Mouse (Mus musculus): ENCODE data around the gene Bmp7. TPM values are rescaled to one million over a fixed set of nuclear protein-coding genes. Genes with fewer than 3 reads are reported as not detected.

Bmp7 gene
- polyA plus RNA-seq, 1 experiment from 2014 or later: 17.3 TPM

- WGBS: 84% methylated on average over 9 of the region's 10 CpGs
- peaks cover 4% of the 10 kb centered on the region; the same call in 1 of the 2 replicates for H3K27me3 ChIP-seq (ENCODE audit: control insufficient read depth, insufficient read depth, low read length)
- ATAC-seq (ENCODE audit: low FRiP score): no peak
- H3K4me1 ChIP-seq (ENCODE audit: control insufficient read depth, insufficient read depth, low read length): no peaks in the 10 kb centered on the region
- H3K27ac ChIP-seq (ENCODE audit: low read depth, low read length): no peak overlapping the region
- no peak for DNase-seq (ENCODE audit: low spot score, missing footprints)
- no peak overlapping the region for H3K4me2 ChIP-seq
- no peak overlapping the region for H3K4me3 ChIP-seq (ENCODE audit: low read depth, low read length)
- H3K9ac ChIP-seq (ENCODE audit: low read length): no peak overlapping the region
- H3K9me3 ChIP-seq (ENCODE audit: control insufficient read depth, low read length): no peaks in the 10 kb centered on the region
- H3K36me3 ChIP-seq (ENCODE audit: control insufficient read depth, insufficient read depth, low read length): no peaks in the 10 kb centered on the region
Measured at GRCm38 (mm10) chr2:172818631-172819230, 121.4 kb downstream of the Bmp7 start.

Small RNAs within 50 kb of the gene (microRNA-seq; reads per million reads assigned to microRNA genes)
- gene Gm22773: not detected

Other genes with a start within 250 kb of the Bmp7 start
- 0.25 and 0.26 TPM in 2 replicates for gene Spo11, start 37.4 kb upstream of the Bmp7 start, polyA plus RNA-seq (2014; fragmentation: Nextera tagmentation; extraction: Ambion mirVana)
- gene Rae1, start 59.8 kb upstream of the Bmp7 start, polyA plus RNA-seq (2014; fragmentation: Nextera tagmentation; extraction: Ambion mirVana): 137 and 140 TPM in 2 replicates
- gene Rbm38, start 80.2 kb upstream of the Bmp7 start, polyA plus RNA-seq (2014; fragmentation: Nextera tagmentation; extraction: Ambion mirVana): 70.4 and 77.3 TPM in 2 replicates
- gene Ctcfl, start 179.2 kb upstream of the Bmp7 start, polyA plus RNA-seq (2014; fragmentation: Nextera tagmentation; extraction: Ambion mirVana): 0.08 TPM in 1 of 2 replicates, not detected in the other
- not detected in 2 replicates for gene Pck1, start 212.7 kb upstream of the Bmp7 start, polyA plus RNA-seq (2014; fragmentation: Nextera tagmentation; extraction: Ambion mirVana)